Mouse (Mus musculus): ENCODE data around the gene Ms4a4a. TPM values are rescaled to one million over a fixed set of nuclear protein-coding genes. Genes with fewer than 3 reads are reported as not detected.
"Not testable (repeated sequence)": the region's sequence is repeated elsewhere in the genome, so short reads cannot be mapped to it uniquely, and the experiment has no call there.

Gene Ms4a4a
- polyA plus RNA-seq, 1 experiment, result 1.2 TPM

- Histone ChIP-seq H3K4me1 (no peaks in the 10 kb centered on the region), H3K27me3 (replicated peaks) (no peaks in the 10 kb centered on the region), H3K36me3 (replicated peaks; ENCODE audit: low read length) (no peaks in the 10 kb centered on the region), H3K9me3 (no peaks in the 10 kb centered on the region), H3K4me3 (replicated peaks) (no peak overlapping the region)
- no peak for TF ChIP-seq FLI1 (IDR thresholded peaks at IDR 0.05; ENCODE audit: low read length)
- TF ChIP-seq GATA1 (IDR thresholded peaks at IDR 0.05; ENCODE audit: borderline replicate concordance, low read length), result no peak
These were observed 40.3 kb downstream of the Ms4a4a start for GRCm38 (mm10) chr19:11415581-11415980.

- not testable (repeated sequence) for H3K36me3 ChIP-seq (replicated peaks; ENCODE audit: low read length); H3K27me3 ChIP-seq (replicated peaks); H3K4me1 ChIP-seq; H3K4me3 ChIP-seq (replicated peaks); H3K9me3 ChIP-seq
These were observed 43.5 kb downstream of the Ms4a4a start for GRCm38 (mm10) chr19:11418865-11419264.

- not testable (repeated sequence) for H3K36me3 ChIP-seq (replicated peaks; ENCODE audit: low read length); H3K27me3 ChIP-seq (replicated peaks); H3K4me1 ChIP-seq; H3K4me3 ChIP-seq (replicated peaks); H3K9me3 ChIP-seq
These were observed 55.9 kb downstream of the Ms4a4a start for GRCm38 (mm10) chr19:11431209-11431608.

GRCm38 (mm10) chr19:11435058-11435834 lies 59.9 kb downstream of the Ms4a4a start:
- Histone ChIP-seq H3K36me3 (replicated peaks; ENCODE audit: low read length) (no peaks in the 10 kb centered on the region), H3K9me3 (no peaks in the 10 kb centered on the region), H3K4me3 (replicated peaks) (no peak overlapping the region), H3K27me3 (replicated peaks) (no peaks in the 10 kb centered on the region), H3K4me1 (no peaks in the 10 kb centered on the region)
- no peak for TF ChIP-seq FLI1 (IDR thresholded peaks at IDR 0.05; ENCODE audit: low read length)
- no peak for TF ChIP-seq GATA1 (IDR thresholded peaks at IDR 0.05; ENCODE audit: borderline replicate concordance, low read length)

Other genes with a start within 250 kb of the Ms4a4a start
- gene 1700017D01Rik, start 244.6 kb upstream of the Ms4a4a start, polyA plus RNA-seq (2012; ENCODE audit: insufficient read depth, low replicate concordance), result not detected in 2 replicates
- not detected in 2 replicates for gene 1700025F22Rik, start 210.2 kb upstream of the Ms4a4a start, polyA plus RNA-seq (2012; ENCODE audit: insufficient read depth, low replicate concordance)
- gene Ms4a13, start 178.8 kb upstream of the Ms4a4a start, polyA plus RNA-seq (2012; ENCODE audit: insufficient read depth, low replicate concordance), result not detected in 2 replicates
- gene Ms4a12, start 143.1 kb upstream of the Ms4a4a start, polyA plus RNA-seq (2012; ENCODE audit: insufficient read depth, low replicate concordance), result not detected in 2 replicates
- gene Ms4a1, start 109.3 kb upstream of the Ms4a4a start, polyA plus RNA-seq (2012; ENCODE audit: insufficient read depth, low replicate concordance), result not detected in 2 replicates
- gene Ms4a5, start 91.7 kb upstream of the Ms4a4a start, polyA plus RNA-seq (2012; ENCODE audit: insufficient read depth, low replicate concordance), result not detected in 2 replicates
- gene Ms4a14, start 61.1 kb upstream of the Ms4a4a start, polyA plus RNA-seq (2012; ENCODE audit: insufficient read depth, low replicate concordance), result 0.16 TPM in 1 of 2 replicates, not detected in the other
- gene Ms4a7, start 39.4 kb upstream of the Ms4a4a start, polyA plus RNA-seq (2012; ENCODE audit: insufficient read depth, low replicate concordance), result 0.45 and 34.8 TPM in 2 replicates
- 1.8 TPM in 1 of 2 replicates, not detected in the other for gene Ms4a4c, start 29.2 kb downstream of the Ms4a4a start, polyA plus RNA-seq (2012; ENCODE audit: insufficient read depth, low replicate concordance)
- 0.38 TPM in 1 of 2 replicates, not detected in the other for gene Ms4a4b, start 68.0 kb downstream of the Ms4a4a start, polyA plus RNA-seq (2012; ENCODE audit: insufficient read depth, low replicate concordance)
- 4.0 TPM in 1 of 2 replicates, not detected in the other for gene Ms4a6c, start 93.8 kb downstream of the Ms4a4a start, polyA plus RNA-seq (2012; ENCODE audit: insufficient read depth, low replicate concordance)
- 0.17 TPM in 1 of 2 replicates, not detected in the other for gene Gm8369, start 110.4 kb downstream of the Ms4a4a start, polyA plus RNA-seq (2012; ENCODE audit: insufficient read depth, low replicate concordance)
- 0.72 TPM in 1 of 2 replicates, not detected in the other for gene Ms4a6b, start 141.0 kb downstream of the Ms4a4a start, polyA plus RNA-seq (2012; ENCODE audit: insufficient read depth, low replicate concordance)
- gene Ms4a4d, start 161.3 kb downstream of the Ms4a4a start, polyA plus RNA-seq (2012; ENCODE audit: insufficient read depth, low replicate concordance), result not detected in 2 replicates
- gene Ms4a6d, start 229.3 kb downstream of the Ms4a4a start, polyA plus RNA-seq (2012; ENCODE audit: insufficient read depth, low replicate concordance), result 2.4 TPM in 1 of 2 replicates, not detected in the other
- 0.35 TPM in 1 of 2 replicates, not detected in the other for gene Ms4a2, start 248.2 kb downstream of the Ms4a4a start, polyA plus RNA-seq (2012; ENCODE audit: insufficient read depth, low replicate concordance)

All from megakaryocyte, embryonic 14.5 days (primary cell).